Mouse (Mus musculus): ENCODE results near the gene Adgrg3. TPM values are rescaled to one million over a fixed set of nuclear protein-coding genes. Genes with fewer than 3 reads are reported as not detected.

The Adgrg3 gene
- polyA plus RNA-seq, 1 experiment from 2014 or later = 2.6 TPM

GRCm38 (mm10) chr8:94983146-94983545 is 34.3 kb upstream of the Adgrg3 start:
- H3K9me3 ChIP-seq (replicated peaks) = no peaks in the 10 kb centered on the region
- 0 out of 2 replicates have a peak, but pooled peaks cover 2% of the 10 kb centered on the region for H3K27me3 ChIP-seq
- no peak overlapping the region for H3K4me3 ChIP-seq
- H3K9ac ChIP-seq = no peak overlapping the region
- WGBS = 22% methylated on average over 5 of the region's 5 CpGs
- no peaks in the 10 kb centered on the region for H3K36me3 ChIP-seq
- H3K27ac ChIP-seq = no peak overlapping the region; the same call in 1 of the 2 replicates
- ATAC-seq (replicated peaks; ENCODE audit: insufficient number of reproducible peaks, insufficient read depth, low FRiP score, low read depth) = no peak
- peaks cover 64% of the 10 kb centered on the region for H3K4me1 ChIP-seq (replicated peaks)
- H3K4me2 ChIP-seq = peak overlapping the region; percentile 49; the same call in 1 of the 2 replicates

GRCm38 (mm10) chr8:94983881-94984516 is 33.5 kb upstream of the Adgrg3 start:
- Histone ChIP-seq H3K4me3 (peak overlapping the region; percentile 19; the same call in 1 of the 2 replicates), H3K27me3 (no peaks in the 10 kb centered on the region), H3K9ac (no peak overlapping the region), H3K27ac (peak overlapping the region; percentile 41; the same call in 1 of the 2 replicates), H3K9me3 (replicated peaks) (no peaks in the 10 kb centered on the region), H3K4me2 (peak overlapping the region; percentile 49), H3K4me1 (replicated peaks) (peaks cover 56% of the 10 kb centered on the region), H3K36me3 (no peaks in the 10 kb centered on the region)
- 11% methylated on average over 10 of the region's 10 CpGs for WGBS
- ATAC-seq (replicated peaks; ENCODE audit: insufficient number of reproducible peaks, insufficient read depth, low FRiP score, low read depth) = peak; percentile 68

- H3K4me3 ChIP-seq = peak overlapping the region; percentile 19; the same call in 1 of the 2 replicates
- WGBS = 72% methylated on average over 6 of the region's 6 CpGs
- H3K27me3 ChIP-seq = no peaks in the 10 kb centered on the region
- H3K36me3 ChIP-seq = no peaks in the 10 kb centered on the region
- no peak overlapping the region for H3K9ac ChIP-seq
- ATAC-seq (replicated peaks; ENCODE audit: insufficient number of reproducible peaks, insufficient read depth, low FRiP score, low read depth) = no peak
- peaks cover 54% of the 10 kb centered on the region for H3K4me1 ChIP-seq (replicated peaks)
- peak overlapping the region; percentile 49; the same call in 1 of the 2 replicates for H3K4me2 ChIP-seq
- H3K9me3 ChIP-seq (replicated peaks) = no peaks in the 10 kb centered on the region
- H3K27ac ChIP-seq = no peak overlapping the region
These were observed 32.5 kb upstream of the Adgrg3 start for GRCm38 (mm10) chr8:94985023-94985422.

- H3K27ac ChIP-seq = no peak overlapping the region
- H3K9me3 ChIP-seq (replicated peaks) = no peaks in the 10 kb centered on the region
- no peaks in the 10 kb centered on the region for H3K27me3 ChIP-seq
- no peak for ATAC-seq (replicated peaks; ENCODE audit: insufficient number of reproducible peaks, insufficient read depth, low FRiP score, low read depth)
- peaks cover 48% of the 10 kb centered on the region for H3K4me1 ChIP-seq (replicated peaks)
- WGBS = 62% methylated on average over 5 of the region's 5 CpGs
- no peak overlapping the region for H3K9ac ChIP-seq
- no peaks in the 10 kb centered on the region for H3K36me3 ChIP-seq
- H3K4me3 ChIP-seq = peak overlapping the region; percentile 3; the same call in 1 of the 2 replicates
- peak overlapping the region; percentile 16; the same call in 1 of the 2 replicates for H3K4me2 ChIP-seq
These were observed 30.8 kb upstream of the Adgrg3 start for GRCm38 (mm10) chr8:94986676-94987075.

- Histone ChIP-seq H3K9ac (no peak overlapping the region), H3K9me3 (replicated peaks) (no peaks in the 10 kb centered on the region), H3K36me3 (no peaks in the 10 kb centered on the region), H3K4me2 (peak overlapping the region; percentile 16; the same call in 1 of the 2 replicates), H3K4me3 (no peak overlapping the region), H3K4me1 (replicated peaks) (peaks cover 56% of the 10 kb centered on the region), H3K27me3 (no peaks in the 10 kb centered on the region), H3K27ac (no peak overlapping the region)
- ATAC-seq (replicated peaks; ENCODE audit: insufficient number of reproducible peaks, insufficient read depth, low FRiP score, low read depth) = no peak
- WGBS = 41% methylated on average over 7 of the region's 7 CpGs
These were observed 29.9 kb upstream of the Adgrg3 start for GRCm38 (mm10) chr8:94987553-94987952.

GRCm38 (mm10) chr8:94988619-94989018 is 28.9 kb upstream of the Adgrg3 start:
- 75% methylated on average over 6 of the region's 6 CpGs for WGBS
- no peak for ATAC-seq (replicated peaks; ENCODE audit: insufficient number of reproducible peaks, insufficient read depth, low FRiP score, low read depth)

GRCm38 (mm10) chr8:94989711-94990110 is 27.8 kb upstream of the Adgrg3 start:
- no peak for ATAC-seq (replicated peaks; ENCODE audit: insufficient number of reproducible peaks, insufficient read depth, low FRiP score, low read depth)
- 89% methylated on average over 4 of the region's 4 CpGs for WGBS
- Histone ChIP-seq H3K9ac (no peak overlapping the region), H3K36me3 (no peaks in the 10 kb centered on the region), H3K9me3 (replicated peaks) (no peaks in the 10 kb centered on the region), H3K27ac (no peak overlapping the region), H3K27me3 (no peaks in the 10 kb centered on the region), H3K4me3 (no peak overlapping the region), H3K4me2 (no peak overlapping the region), H3K4me1 (replicated peaks) (peaks cover 54% of the 10 kb centered on the region)

More at GRCm38 (mm10) chr8:94988619-94989018, 28.9 kb upstream of the Adgrg3 start:
- no peak overlapping the region for H3K9ac ChIP-seq
- H3K4me1 ChIP-seq (replicated peaks) = peaks cover 56% of the 10 kb centered on the region
- no peak overlapping the region for H3K4me3 ChIP-seq
- no peaks in the 10 kb centered on the region for H3K9me3 ChIP-seq (replicated peaks)
- no peaks in the 10 kb centered on the region for H3K36me3 ChIP-seq
- H3K4me2 ChIP-seq = no peak overlapping the region
- H3K27me3 ChIP-seq = no peaks in the 10 kb centered on the region
- H3K27ac ChIP-seq = no peak overlapping the region

GRCm38 (mm10) chr8:94990598-94991453 is 26.7 kb upstream of the Adgrg3 start:
- no peak overlapping the region for H3K4me2 ChIP-seq
- no peak overlapping the region for H3K4me3 ChIP-seq
- WGBS = 52% methylated on average over 11 of the region's 11 CpGs
- peaks cover 48% of the 10 kb centered on the region for H3K4me1 ChIP-seq (replicated peaks)
- H3K9ac ChIP-seq = no peak overlapping the region
- ATAC-seq (replicated peaks; ENCODE audit: insufficient number of reproducible peaks, insufficient read depth, low FRiP score, low read depth) = no peak
- no peaks in the 10 kb centered on the region for H3K9me3 ChIP-seq (replicated peaks)
- no peaks in the 10 kb centered on the region for H3K27me3 ChIP-seq
- H3K36me3 ChIP-seq = no peaks in the 10 kb centered on the region
- no peak overlapping the region for H3K27ac ChIP-seq

- H3K4me3 ChIP-seq = no peak overlapping the region
- H3K9ac ChIP-seq = no peak overlapping the region
- H3K4me1 ChIP-seq (replicated peaks) = peaks cover 47% of the 10 kb centered on the region
- H3K4me2 ChIP-seq = no peak overlapping the region
- H3K27ac ChIP-seq = peak overlapping the region; percentile 61; the same call in 1 of the 2 replicates
- no peak for ATAC-seq (replicated peaks; ENCODE audit: insufficient number of reproducible peaks, insufficient read depth, low FRiP score, low read depth)
- no peaks in the 10 kb centered on the region for H3K36me3 ChIP-seq
- H3K9me3 ChIP-seq (replicated peaks) = no peaks in the 10 kb centered on the region
- 74% methylated on average over 9 of the region's 9 CpGs for WGBS
- H3K27me3 ChIP-seq = no peaks in the 10 kb centered on the region
These were observed 26.0 kb upstream of the Adgrg3 start for GRCm38 (mm10) chr8:94991454-94991994.

GRCm38 (mm10) chr8:94992010-94992409 is 25.5 kb upstream of the Adgrg3 start:
- H3K36me3 ChIP-seq = no peaks in the 10 kb centered on the region
- peak overlapping the region; percentile 61; the same call in 1 of the 2 replicates for H3K27ac ChIP-seq
- no peak for ATAC-seq (replicated peaks; ENCODE audit: insufficient number of reproducible peaks, insufficient read depth, low FRiP score, low read depth)
- H3K27me3 ChIP-seq = no peaks in the 10 kb centered on the region
- H3K4me3 ChIP-seq = no peak overlapping the region
- no peak overlapping the region for H3K9ac ChIP-seq
- no peaks in the 10 kb centered on the region for H3K9me3 ChIP-seq (replicated peaks)
- H3K4me2 ChIP-seq = no peak overlapping the region
- 86% methylated on average over 4 of the region's 4 CpGs for WGBS
- H3K4me1 ChIP-seq (replicated peaks) = peaks cover 42% of the 10 kb centered on the region

- Histone ChIP-seq H3K27ac (peak overlapping the region; percentile 61), H3K4me2 (no peak overlapping the region), H3K9ac (no peak overlapping the region), H3K9me3 (replicated peaks) (no peaks in the 10 kb centered on the region), H3K4me1 (replicated peaks) (peaks cover 41% of the 10 kb centered on the region), H3K4me3 (no peak overlapping the region), H3K27me3 (no peaks in the 10 kb centered on the region), H3K36me3 (no peaks in the 10 kb centered on the region)
- peak; percentile 37 for ATAC-seq (replicated peaks; ENCODE audit: insufficient number of reproducible peaks, insufficient read depth, low FRiP score, low read depth)
- 52% methylated on average over 5 of the region's 5 CpGs for WGBS
These were observed 25.0 kb upstream of the Adgrg3 start for GRCm38 (mm10) chr8:94992534-94992933.
